Mouse (Mus musculus) lung, embryonic 15.5 days (tissue): ENCODE data around the gene Psmb6. TPM values are rescaled to one million over a fixed set of nuclear protein-coding genes. Genes with fewer than 3 reads are reported as not detected.

Experiments used
- ATAC-seq: fragments of 200-750 bp; cut with Nextera tagmentation; 2 replicates; pipeline ENCODE4 v1.8.0; 2017; ENCODE audit warnings: moderate number of reproducible peaks, borderline replicate concordance; ENCODE audit not compliant: low FRiP score, low TSS enrichment; ENCODE audit errors: extremely low read depth
- H3K27ac ChIP-seq: fragments of 300-500 bp; sonication (generic); 2 replicates; pipeline ENCODE4 v1.5.1; 2015; ENCODE audit warnings: moderate library complexity, mild to moderate bottlenecking, inconsistent platforms
- H3K27me3 ChIP-seq: fragments of 300-500 bp; sonication (generic); 2 replicates; pipeline ENCODE4 v1.6.1; 2015; ENCODE audit warnings: inconsistent platforms
- H3K36me3 ChIP-seq: fragments of 300-500 bp; sonication (generic); 2 replicates; pipeline ENCODE4 v1.6.1; 2015; ENCODE audit warnings: inconsistent platforms
- H3K4me1 ChIP-seq: fragments of 300-500 bp; sonication (generic); 2 replicates; pipeline ENCODE4 v1.6.1; 2015; ENCODE audit warnings: inconsistent platforms
- H3K4me2 ChIP-seq: fragments of 300-500 bp; sonication (generic); 2 replicates; pipeline ENCODE4 v1.6.1; 2015; ENCODE audit warnings: inconsistent platforms, mild to moderate bottlenecking, moderate library complexity
- H3K4me3 ChIP-seq: fragments of 300-500 bp; sonication (generic); 2 replicates; pipeline ENCODE4 v1.5.1; 2015; ENCODE audit warnings: mild to moderate bottlenecking, inconsistent platforms
- H3K9ac ChIP-seq: fragments of 300-500 bp; sonication (generic); 2 replicates; pipeline ENCODE4 v1.6.1; 2015; ENCODE audit warnings: inconsistent platforms
- H3K9me3 ChIP-seq: fragments of 300-500 bp; sonication (generic); 2 replicates; pipeline ENCODE4 v1.6.1; 2016; ENCODE audit warnings: inconsistent platforms
- WGBS: fragments of 180-500 bp; shearing (Covaris S2); methylation state at CpG from one replicate; pipeline ENCODE4 v1.1.7; 2015; 5-methylcytosine and 5-hydroxymethylcytosine counted together
- polyA plus RNA-seq: library from polyadenylated mRNA; unstranded; fragments of >200 nt; fragmentation: Nextera tagmentation; extraction: Ambion mirVana; gene quantifications from 2 replicates; pipeline ENCODE4 v1.2.1, GENCODE M21; 2015

Psmb6 gene
- polyA plus RNA-seq, 1 experiment from 2014 or later: 771 TPM

- no peaks in the 10 kb centered on the region for H3K27me3 ChIP-seq
- peaks cover 23% of the 10 kb centered on the region for H3K4me1 ChIP-seq
- ATAC-seq: no peak
- no peak overlapping the region for H3K4me2 ChIP-seq
- H3K9me3 ChIP-seq: no peaks in the 10 kb centered on the region
- 78% methylated on average over 6 of the region's 6 CpGs for WGBS
- no peaks in the 10 kb centered on the region for H3K36me3 ChIP-seq
- H3K4me3 ChIP-seq: no peak overlapping the region
- no peak overlapping the region for H3K27ac ChIP-seq
- H3K9ac ChIP-seq: no peak overlapping the region
These were observed 48.7 kb downstream of the Psmb6 start for GRCm38 (mm10) chr11:70573872-70574271.

DNA sequence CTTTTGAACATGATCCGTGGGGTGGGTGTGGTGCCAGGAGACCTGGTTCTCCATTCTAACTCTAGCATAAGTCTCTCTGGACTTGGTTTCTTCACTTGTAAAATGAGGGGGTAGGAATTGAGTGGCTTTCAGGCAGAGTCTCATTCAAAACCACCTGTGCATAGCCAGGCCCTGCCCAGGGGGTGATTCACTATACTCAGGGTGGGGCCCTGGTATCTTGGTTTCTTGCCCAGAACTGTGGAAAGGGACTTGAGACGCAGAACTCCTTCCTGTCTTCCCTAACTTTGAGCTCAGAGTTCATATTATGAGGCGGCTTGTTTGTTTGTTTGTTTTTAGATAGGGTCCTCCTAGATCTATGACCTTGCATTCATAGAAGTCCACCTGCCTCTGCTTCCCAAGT, 52.0 kb downstream of the Psmb6 start:
- Histone ChIP-seq H3K36me3 (no peaks in the 10 kb centered on the region), H3K27ac (no peak overlapping the region), H3K4me1 (peaks cover 41% of the 10 kb centered on the region), H3K4me3 (no peak overlapping the region), H3K4me2 (no peak overlapping the region), H3K27me3 (no peaks in the 10 kb centered on the region), H3K9me3 (no peaks in the 10 kb centered on the region), H3K9ac (no peak overlapping the region)
- 61% methylated on average over 3 of the region's 3 CpGs for WGBS
- no peak for ATAC-seq

Other genes starting within 250 kb of the Psmb6 start
- 0.34 and 1.7 TPM in 2 replicates for gene Alox12e, start 202.7 kb upstream of the Psmb6 start, polyA plus RNA-seq
- gene Alox15, start 173.3 kb upstream of the Psmb6 start, polyA plus RNA-seq: 0.45 and 0.93 TPM in 2 replicates
- 38.1 and 38.2 TPM in 2 replicates for gene Pelp1, start 115.3 kb upstream of the Psmb6 start, polyA plus RNA-seq
- 15.3 and 19.3 TPM in 2 replicates for gene Arrb2, start 92.7 kb upstream of the Psmb6 start, polyA plus RNA-seq
- gene Med11, start 73.4 kb upstream of the Psmb6 start, polyA plus RNA-seq: 40.5 and 43.1 TPM in 2 replicates
- gene Zmynd15, start 65.9 kb upstream of the Psmb6 start, polyA plus RNA-seq: 0.45 and 0.73 TPM in 2 replicates
- 6.3 and 7.3 TPM in 2 replicates for gene Cxcl16, start 65.4 kb upstream of the Psmb6 start, polyA plus RNA-seq
- gene Tm4sf5, start 20.1 kb upstream of the Psmb6 start, polyA plus RNA-seq: 1.2 and 1.8 TPM in 2 replicates
- 1.0 and 1.2 TPM in 2 replicates for gene Vmo1, start 10.8 kb upstream of the Psmb6 start, polyA plus RNA-seq
- gene Gltpd2, start 6.2 kb upstream of the Psmb6 start, polyA plus RNA-seq: 0.62 and 0.86 TPM in 2 replicates
- not detected in 2 replicates for gene Gm40193, start 7.6 kb downstream of the Psmb6 start, polyA plus RNA-seq
- gene Pld2, start 14.7 kb downstream of the Psmb6 start, polyA plus RNA-seq: 8.6 and 8.9 TPM in 2 replicates
- 8.6 and 10.8 TPM in 2 replicates for gene Mink1, start 37.5 kb downstream of the Psmb6 start, polyA plus RNA-seq
- gene 4930544D05Rik, start 90.5 kb downstream of the Psmb6 start, polyA plus RNA-seq: not detected in 2 replicates
- 0.26 TPM in 1 of 2 replicates, not detected in the other for gene Chrne, start 93.8 kb downstream of the Psmb6 start, polyA plus RNA-seq
- gene Gp1ba, start 113.8 kb downstream of the Psmb6 start, polyA plus RNA-seq: 0.37 and 0.38 TPM in 2 replicates
- 101 and 119 TPM in 2 replicates for gene Rnf167, start 121.9 kb downstream of the Psmb6 start, polyA plus RNA-seq
- gene Slc25a11, start 122.1 kb downstream of the Psmb6 start, polyA plus RNA-seq: 150 and 162 TPM in 2 replicates
- gene Pfn1, start 129.3 kb downstream of the Psmb6 start, polyA plus RNA-seq: 1,970 and 2,089 TPM in 2 replicates
- gene Eno3, start 131.8 kb downstream of the Psmb6 start, polyA plus RNA-seq: 27.9 and 33.3 TPM in 2 replicates
- gene Spag7, start 144.0 kb downstream of the Psmb6 start, polyA plus RNA-seq: 170 TPM in 2 replicates
- 11.8 and 12.8 TPM in 2 replicates for gene Camta2, start 162.7 kb downstream of the Psmb6 start, polyA plus RNA-seq
- gene Inca1, start 174.8 kb downstream of the Psmb6 start, polyA plus RNA-seq: 1.0 and 1.5 TPM in 2 replicates
- gene Kif1c, start 175.2 kb downstream of the Psmb6 start, polyA plus RNA-seq: 4.7 and 4.8 TPM in 2 replicates
- 4.6 and 5.4 TPM in 2 replicates for gene Zfp3, start 238.8 kb downstream of the Psmb6 start, polyA plus RNA-seq